Mouse (Mus musculus) limb, embryonic 15.5 days (tissue): ENCODE measurements at regions not wholly inside any gene's neighbourhood (a gene's known extent, or its start where the extent isn't known, plus 50 kb on each side); places are given as distances from the start of the nearest gene placed in this dataset.

ENCODE experiments used
- ATAC-seq: fragments of 200-750 bp; cut with Nextera tagmentation; 2 replicates; pipeline ENCODE4 v1.8.0; 2017; ENCODE audit warnings: low read depth, moderate TSS enrichment; ENCODE audit not compliant: insufficient number of reproducible peaks, low FRiP score, low TSS enrichment
- H3K27ac ChIP-seq: fragments of 300-500 bp; sonication (generic); 2 replicates; pipeline ENCODE4 v1.5.1; 2015; ENCODE audit warnings: moderate library complexity, mild to moderate bottlenecking, inconsistent platforms
- H3K27me3 ChIP-seq: fragments of 300-500 bp; sonication (generic); 2 replicates; pipeline ENCODE4 v1.6.1; 2015; ENCODE audit warnings: inconsistent platforms
- H3K36me3 ChIP-seq: fragments of 300-500 bp; sonication (generic); 2 replicates; pipeline ENCODE4 v1.6.1; 2015; ENCODE audit warnings: inconsistent platforms
- H3K4me1 ChIP-seq: fragments of 300-500 bp; sonication (generic); 2 replicates; pipeline ENCODE4 v1.6.1; 2015; ENCODE audit warnings: inconsistent platforms
- H3K4me2 ChIP-seq: fragments of 300-500 bp; sonication (generic); 2 replicates; pipeline ENCODE4 v1.6.1; 2015; ENCODE audit warnings: mild to moderate bottlenecking, inconsistent platforms
- H3K4me3 ChIP-seq: fragments of 300-500 bp; sonication (generic); 2 replicates; pipeline ENCODE4 v1.5.1; 2015; ENCODE audit warnings: mild to moderate bottlenecking, inconsistent platforms
- H3K9ac ChIP-seq: fragments of 300-500 bp; sonication (generic); 2 replicates; pipeline ENCODE4 v1.6.1; 2015; ENCODE audit warnings: inconsistent platforms
- H3K9me3 ChIP-seq: fragments of 300-500 bp; sonication (generic); 2 replicates; pipeline ENCODE4 v1.6.1; 2016; ENCODE audit warnings: inconsistent platforms
- WGBS: fragments of 180-500 bp; shearing (Covaris S2); methylation state at CpG from one replicate; pipeline ENCODE4 v1.1.7; 2015; 5-methylcytosine and 5-hydroxymethylcytosine counted together

- no peak for ATAC-seq
- Histone ChIP-seq H3K36me3 (no peaks in the 10 kb centered on the region), H3K9me3 (no peaks in the 10 kb centered on the region), H3K4me2 (no peak overlapping the region), H3K27me3 (no peaks in the 10 kb centered on the region), H3K4me3 (no peak overlapping the region), H3K27ac (no peak overlapping the region), H3K4me1 (no peaks in the 10 kb centered on the region), H3K9ac (no peak overlapping the region)
- WGBS: 78% methylated on average over 2 of the region's 2 CpGs
These were observed 399.8 kb upstream of the Jag1 start for GRCm38 (mm10) chr2:137516271-137516670.

GRCm38 (mm10) chr2:137515043-137515442 is 398.6 kb upstream of the Jag1 start:
- Histone ChIP-seq H3K9ac (no peak overlapping the region), H3K4me1 (no peaks in the 10 kb centered on the region), H3K36me3 (no peaks in the 10 kb centered on the region), H3K4me3 (no peak overlapping the region), H3K9me3 (no peaks in the 10 kb centered on the region), H3K4me2 (no peak overlapping the region), H3K27ac (no peak overlapping the region), H3K27me3 (no peaks in the 10 kb centered on the region)
- ATAC-seq: no peak
- WGBS: 58% methylated on average over 3 of the region's 3 CpGs

- Histone ChIP-seq H3K4me3 (no peak overlapping the region), H3K27ac (no peak overlapping the region), H3K4me2 (no peak overlapping the region), H3K36me3 (no peaks in the 10 kb centered on the region), H3K27me3 (no peaks in the 10 kb centered on the region), H3K4me1 (no peaks in the 10 kb centered on the region), H3K9me3 (no peaks in the 10 kb centered on the region), H3K9ac (no peak overlapping the region)
- no peak for ATAC-seq
- WGBS: 25% methylated on average over 2 of the region's 2 CpGs
These were observed 397.6 kb upstream of the Jag1 start for GRCm38 (mm10) chr2:137513895-137514506.

GRCm38 (mm10) chr2:137510671-137511235 is 394.3 kb upstream of the Jag1 start:
- no peak overlapping the region for H3K4me3 ChIP-seq
- H3K9ac ChIP-seq: no peak overlapping the region
- no peak overlapping the region for H3K27ac ChIP-seq
- H3K36me3 ChIP-seq: no peaks in the 10 kb centered on the region
- no peak overlapping the region for H3K4me2 ChIP-seq
- no peaks in the 10 kb centered on the region for H3K4me1 ChIP-seq
- no peaks in the 10 kb centered on the region for H3K9me3 ChIP-seq
- 74% methylated on average over 3 of the region's 3 CpGs for WGBS
- H3K27me3 ChIP-seq: no peaks in the 10 kb centered on the region
- no peak for ATAC-seq

- Histone ChIP-seq H3K36me3 (no peaks in the 10 kb centered on the region), H3K27ac (no peak overlapping the region), H3K9me3 (no peaks in the 10 kb centered on the region), H3K4me3 (no peak overlapping the region), H3K9ac (no peak overlapping the region), H3K4me2 (no peak overlapping the region), H3K4me1 (no peaks in the 10 kb centered on the region), H3K27me3 (no peaks in the 10 kb centered on the region)
- ATAC-seq: no peak
- 72% methylated on average over 1 of the region's 1 CpGs for WGBS
These were observed 384.8 kb upstream of the Jag1 start for GRCm38 (mm10) chr2:137501236-137501635.

GRCm38 (mm10) chr2:137497616-137498015 is 381.2 kb upstream of the Jag1 start:
- no peaks in the 10 kb centered on the region for H3K9me3 ChIP-seq
- no peak for ATAC-seq

GRCm38 (mm10) chr2:137493600-137493999 is 377.2 kb upstream of the Jag1 start:
- Histone ChIP-seq H3K4me2 (no peak overlapping the region), H3K4me3 (no peak overlapping the region), H3K27me3 (no peaks in the 10 kb centered on the region), H3K27ac (no peak overlapping the region), H3K36me3 (no peaks in the 10 kb centered on the region), H3K9ac (no peak overlapping the region), H3K4me1 (no peaks in the 10 kb centered on the region), H3K9me3 (no peaks in the 10 kb centered on the region)
- ATAC-seq: no peak
- WGBS: 74% methylated on average over 5 of the region's 5 CpGs

More at GRCm38 (mm10) chr2:137497616-137498015, 381.2 kb upstream of the Jag1 start:
- 78% methylated on average over 2 of the region's 2 CpGs for WGBS
- Histone ChIP-seq H3K4me1 (no peaks in the 10 kb centered on the region), H3K4me2 (no peak overlapping the region), H3K36me3 (no peaks in the 10 kb centered on the region), H3K27ac (no peak overlapping the region), H3K27me3 (no peaks in the 10 kb centered on the region), H3K4me3 (no peak overlapping the region), H3K9ac (no peak overlapping the region)

- Histone ChIP-seq H3K27ac (no peak overlapping the region), H3K9me3 (no peaks in the 10 kb centered on the region), H3K4me1 (no peaks in the 10 kb centered on the region), H3K9ac (no peak overlapping the region), H3K4me2 (no peak overlapping the region), H3K36me3 (no peaks in the 10 kb centered on the region), H3K4me3 (no peak overlapping the region), H3K27me3 (no peaks in the 10 kb centered on the region)
- WGBS: 29% methylated on average over 5 of the region's 5 CpGs
- no peak for ATAC-seq
These were observed 372.8 kb upstream of the Jag1 start for GRCm38 (mm10) chr2:137489181-137489682.

GRCm38 (mm10) chr2:137468769-137469168 is 352.3 kb upstream of the Jag1 start:
- 55% methylated on average over 1 of the region's 1 CpGs for WGBS
- H3K4me3 ChIP-seq: no peak overlapping the region
- ATAC-seq: no peak
- no peaks in the 10 kb centered on the region for H3K36me3 ChIP-seq
- H3K27me3 ChIP-seq: no peaks in the 10 kb centered on the region
- H3K9me3 ChIP-seq: no peaks in the 10 kb centered on the region
- H3K27ac ChIP-seq: no peak overlapping the region
- H3K4me2 ChIP-seq: no peak overlapping the region
- no peak overlapping the region for H3K9ac ChIP-seq
- H3K4me1 ChIP-seq: no peaks in the 10 kb centered on the region

GRCm38 (mm10) chr2:137457061-137457753 is 340.8 kb upstream of the Jag1 start:
- Histone ChIP-seq H3K36me3 (no peaks in the 10 kb centered on the region), H3K27me3 (no peaks in the 10 kb centered on the region), H3K4me1 (no peaks in the 10 kb centered on the region), H3K4me2 (no peak overlapping the region), H3K4me3 (no peak overlapping the region), H3K27ac (no peak overlapping the region), H3K9me3 (no peaks in the 10 kb centered on the region), H3K9ac (no peak overlapping the region)
- no peak for ATAC-seq
- 63% methylated on average over 4 of the region's 4 CpGs for WGBS

GRCm38 (mm10) chr2:137456436-137456835 is 340.0 kb upstream of the Jag1 start:
- Histone ChIP-seq H3K27ac (no peak overlapping the region), H3K4me2 (no peak overlapping the region), H3K9me3 (no peaks in the 10 kb centered on the region), H3K9ac (no peak overlapping the region), H3K36me3 (no peaks in the 10 kb centered on the region), H3K4me1 (no peaks in the 10 kb centered on the region), H3K4me3 (no peak overlapping the region), H3K27me3 (no peaks in the 10 kb centered on the region)
- no peak for ATAC-seq
- 54% methylated on average over 3 of the region's 3 CpGs for WGBS

GRCm38 (mm10) chr2:137446919-137447318 is 330.5 kb upstream of the Jag1 start:
- H3K4me2 ChIP-seq: no peak overlapping the region
- H3K4me3 ChIP-seq: no peak overlapping the region
- ATAC-seq: no peak
- 81% methylated on average over 7 of the region's 7 CpGs for WGBS
- H3K9ac ChIP-seq: no peak overlapping the region
- H3K9me3 ChIP-seq: no peaks in the 10 kb centered on the region
- H3K27me3 ChIP-seq: no peaks in the 10 kb centered on the region
- no peak overlapping the region for H3K27ac ChIP-seq
- no peaks in the 10 kb centered on the region for H3K36me3 ChIP-seq
- H3K4me1 ChIP-seq: no peaks in the 10 kb centered on the region
